Mouse (Mus musculus): ENCODE data around the gene Nos3.

GRCm38 (mm10) chr5:24326842-24327417 is 37.7 kb upstream of the Nos3 start:
- TF ChIP-seq POLR2A (IDR thresholded peaks at IDR 0.05; ENCODE audit: borderline replicate concordance, low read depth, low read length) (no peak), CTCF (IDR thresholded peaks at IDR 0.05; ENCODE audit: low read depth, low read length) (no peak)
